Mouse (Mus musculus) heart, embryonic 15.5 days (tissue): Measurements from ENCODE around the gene Lhfpl3. TPM values are rescaled to one million over a fixed set of nuclear protein-coding genes. Genes with fewer than 3 reads are reported as not detected.
"Not testable (repeated sequence)": the region's sequence is repeated elsewhere in the genome, so short reads cannot be mapped to it uniquely, and the experiment has no call there.

ENCODE experiments used
- ATAC-seq: fragments of 200-750 bp; cut with Nextera tagmentation; replicated peaks from 2 replicates; pipeline ENCODE4 v1.8.0; 2017; ENCODE audit warnings: low read depth, moderate TSS enrichment; ENCODE audit not compliant: insufficient number of reproducible peaks, insufficient read depth, low FRiP score
- H3K27ac ChIP-seq: fragments of 300-500 bp; sonication (generic); 2 replicates; pipeline ENCODE4 v1.5.1; 2015; ENCODE audit warnings: mild to moderate bottlenecking, inconsistent platforms
- H3K27me3 ChIP-seq: fragments of 300-500 bp; sonication (generic); 2 replicates; pipeline ENCODE4 v1.6.1; 2015; ENCODE audit warnings: inconsistent platforms
- H3K36me3 ChIP-seq: fragments of 300-500 bp; sonication (generic); 2 replicates; pipeline ENCODE4 v1.6.1; 2015; ENCODE audit warnings: mild to moderate bottlenecking, inconsistent platforms
- H3K4me1 ChIP-seq: fragments of 300-500 bp; sonication (generic); replicated peaks from 2 replicates; pipeline ENCODE4 v1.6.1; 2015; ENCODE audit warnings: inconsistent platforms
- H3K4me2 ChIP-seq: fragments of 300-500 bp; sonication (generic); 2 replicates; pipeline ENCODE4 v1.6.1; 2015; ENCODE audit warnings: inconsistent platforms, mild to moderate bottlenecking, moderate library complexity
- H3K4me3 ChIP-seq: fragments of 300-500 bp; sonication (generic); 2 replicates; pipeline ENCODE4 v1.5.1; 2015; ENCODE audit warnings: mild to moderate bottlenecking, inconsistent platforms
- H3K9ac ChIP-seq: fragments of 300-500 bp; sonication (generic); 2 replicates; pipeline ENCODE4 v1.6.1; 2015; ENCODE audit warnings: mild to moderate bottlenecking, inconsistent platforms
- H3K9me3 ChIP-seq: fragments of 300-500 bp; sonication (generic); replicated peaks from 2 replicates; pipeline ENCODE4 v1.6.1; 2016; ENCODE audit warnings: inconsistent platforms
- WGBS: fragments of 180-500 bp; shearing (Covaris S2); methylation state at CpG from one replicate; pipeline ENCODE4 v1.1.7; 2015; ENCODE audit warnings: mixed read lengths; 5-methylcytosine and 5-hydroxymethylcytosine counted together
- polyA plus RNA-seq: library from polyadenylated mRNA; unstranded; fragments of >200 nt; fragmentation: Nextera tagmentation; extraction: Ambion mirVana; gene quantifications from 2 replicates; pipeline ENCODE4 v1.2.1, GENCODE M21; 2015

Lhfpl3 gene
- 0.05 and 0.13 TPM in 2 replicates for polyA plus RNA-seq

DNA sequence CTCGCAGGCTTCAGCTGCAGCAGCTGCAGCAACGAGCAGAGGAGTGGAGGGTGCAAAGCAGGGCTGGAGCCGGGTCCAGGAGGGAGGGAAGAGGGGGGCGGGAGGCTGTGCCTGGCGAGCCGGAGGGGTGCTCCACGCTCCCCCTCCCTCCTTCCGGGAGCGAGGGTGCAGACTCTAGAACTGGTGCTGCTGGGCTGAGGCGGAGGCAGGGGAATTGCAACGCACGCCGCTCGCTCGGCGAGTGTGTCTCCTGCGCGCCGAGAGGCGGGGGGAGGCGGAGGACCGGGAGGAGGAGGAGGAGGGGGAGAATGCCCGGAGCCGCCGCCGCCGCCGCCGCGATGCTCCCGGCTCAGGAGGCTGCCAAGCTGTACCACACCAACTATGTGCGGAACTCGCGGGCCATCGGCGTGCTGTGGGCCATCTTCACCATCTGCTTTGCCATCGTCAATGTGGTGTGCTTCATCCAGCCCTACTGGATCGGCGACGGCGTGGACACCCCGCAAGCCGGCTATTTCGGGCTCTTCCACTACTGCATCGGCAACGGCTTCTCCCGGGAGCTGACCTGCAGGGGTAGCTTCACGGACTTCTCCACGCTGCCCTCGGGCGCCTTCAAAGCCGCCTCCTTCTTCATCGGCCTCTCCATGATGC is at the start of gene Lhfpl3:
Gene Lhfpl3, plus strand, starts transcription at position 175 of the 648 bp plus-strand sequence.
- H3K9ac ChIP-seq, result peak within 1 kb of the TSS; percentile 19; the same call in 1 of the 2 replicates
- no peak within 1 kb of the TSS for H3K27ac ChIP-seq
- peaks cover 16% of the 10 kb centered on the region for H3K4me1 ChIP-seq
- H3K27me3 ChIP-seq, result peaks cover 57% of the 10 kb centered on the region
- peak within 1 kb of the TSS; percentile 95 for H3K4me2 ChIP-seq
- under 1% methylated on average over 45 of the region's 53 CpGs for WGBS
- ATAC-seq, result peak; percentile 22; the same call in 1 of the 2 replicates
- peak within 1 kb of the TSS; percentile 56 for H3K4me3 ChIP-seq
- H3K9me3 ChIP-seq, result no peaks in the 10 kb centered on the region
- no peaks in the 10 kb centered on the region for H3K36me3 ChIP-seq

DNA sequence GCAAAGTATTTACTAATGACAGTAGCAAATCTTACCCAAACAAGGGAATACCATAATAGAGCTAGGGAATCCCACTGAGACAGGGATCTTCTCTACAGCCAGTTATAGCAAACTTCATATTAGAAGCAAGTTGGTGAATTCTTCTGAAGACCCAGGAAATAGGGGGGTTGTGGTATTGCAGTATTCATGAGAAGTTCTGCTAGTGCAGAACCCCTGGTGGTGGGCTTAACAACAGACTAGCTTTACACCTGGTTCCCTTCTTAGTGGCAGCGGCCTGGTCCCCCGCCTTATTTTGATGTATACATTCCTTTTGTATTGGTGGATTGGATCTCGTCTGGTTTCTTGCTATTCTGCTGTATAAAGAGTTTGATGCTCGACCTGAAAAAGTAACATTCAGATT is 39.6 kb upstream of the Lhfpl3 start:
- H3K9ac ChIP-seq, H3K4me1 ChIP-seq, H3K27ac ChIP-seq, H3K27me3 ChIP-seq, H3K4me3 ChIP-seq, H3K4me2 ChIP-seq, H3K36me3 ChIP-seq, ATAC-seq, H3K9me3 ChIP-seq: not testable (repeated sequence)
- WGBS, result 72% methylated on average over 4 of the region's 4 CpGs

DNA sequence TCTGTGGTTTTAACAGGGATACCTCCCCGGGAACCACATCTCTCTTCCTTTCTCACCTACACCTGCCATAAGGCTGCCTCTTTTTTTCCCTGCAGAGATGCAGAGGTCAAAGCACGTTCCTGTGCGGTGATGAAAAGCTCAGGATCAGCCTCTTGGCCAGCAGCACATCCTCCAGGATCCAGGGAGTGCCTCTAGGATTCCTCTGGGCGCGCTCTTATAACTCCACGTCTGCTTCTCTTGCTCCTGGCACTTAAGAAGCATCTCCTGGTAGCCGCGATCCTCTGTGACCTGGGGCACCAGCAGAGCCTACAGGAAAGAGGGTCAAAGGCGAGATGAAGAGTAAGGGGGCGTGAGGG is 352 bp upstream of the Lhfpl3 start:
- Histone ChIP-seq H3K9ac (0 out of 2 replicates have a peak overlapping the region, but pooled peaks have one; percentile 19), H3K27me3 (peaks cover 57% of the 10 kb centered on the region), H3K36me3 (no peaks in the 10 kb centered on the region)

DNA sequence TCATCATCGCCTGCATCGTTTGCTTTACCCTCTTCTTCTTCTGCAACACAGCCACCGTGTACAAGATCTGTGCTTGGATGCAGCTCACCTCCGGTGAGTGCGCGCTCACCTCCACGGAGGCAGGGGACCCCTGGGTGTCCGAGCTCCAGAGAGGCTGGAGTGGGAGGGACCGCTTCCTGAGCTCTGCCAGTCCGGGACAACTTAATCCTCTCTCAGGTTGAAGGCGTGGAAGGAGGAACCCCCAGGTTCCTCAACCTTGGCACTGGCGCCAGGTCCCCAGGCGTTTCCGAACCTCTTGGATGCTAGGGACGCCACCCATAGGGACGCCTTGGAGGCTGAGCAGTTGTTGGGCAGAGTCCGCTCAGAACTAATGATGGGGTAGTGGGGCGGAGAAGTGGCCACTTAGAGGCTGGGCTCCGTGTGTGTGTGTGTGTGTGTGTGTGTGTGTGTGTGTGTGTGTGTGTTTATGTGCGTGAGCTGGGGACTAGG is 718 bp downstream of the Lhfpl3 start:
- WGBS, result 1% methylated on average over 20 of the region's 20 CpGs
- Histone ChIP-seq H3K9me3 (no peaks in the 10 kb centered on the region), H3K4me2 (peak overlapping the region; percentile 95), H3K27ac (no peak overlapping the region), H3K36me3 (no peaks in the 10 kb centered on the region), H3K27me3 (peaks cover 57% of the 10 kb centered on the region), H3K9ac (no peak overlapping the region), H3K4me3 (peak overlapping the region; percentile 56), H3K4me1 (peaks cover 16% of the 10 kb centered on the region)
- ATAC-seq, result no peak

More for the DNA sequence above, 352 bp upstream of the Lhfpl3 start:
- Histone ChIP-seq H3K4me3 (peak overlapping the region; percentile 56), H3K4me1 (peaks cover 16% of the 10 kb centered on the region), H3K27ac (no peak overlapping the region), H3K9me3 (no peaks in the 10 kb centered on the region), H3K4me2 (peak overlapping the region; percentile 95)
- no peak for ATAC-seq
- 2% methylated on average over 10 of the region's 10 CpGs for WGBS

DNA sequence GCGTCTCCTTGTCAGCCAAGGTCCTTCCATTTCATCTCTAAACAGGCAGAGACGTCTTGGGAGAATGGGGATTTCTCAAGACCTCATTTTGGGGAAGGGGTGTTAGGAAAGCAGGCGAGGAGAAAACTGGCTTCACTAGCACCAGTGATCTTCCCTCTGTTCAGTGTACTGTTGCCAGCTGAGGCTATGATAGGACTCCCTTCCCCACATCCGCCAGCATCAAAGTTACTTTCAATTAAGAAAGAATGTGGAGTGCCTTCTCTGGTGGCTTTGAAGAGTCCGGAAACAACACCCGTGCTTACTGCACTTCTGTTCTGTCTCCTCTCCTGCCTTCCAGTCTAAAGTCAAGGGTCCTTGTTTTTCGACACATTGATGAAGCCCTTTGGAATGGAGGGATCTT is 1.4 kb downstream of the Lhfpl3 start:
- no peaks in the 10 kb centered on the region for H3K36me3 ChIP-seq
- no peaks in the 10 kb centered on the region for H3K9me3 ChIP-seq
- H3K27me3 ChIP-seq, result peaks cover 57% of the 10 kb centered on the region
- H3K4me1 ChIP-seq, result peaks cover 16% of the 10 kb centered on the region
- peak overlapping the region; percentile 56 for H3K4me3 ChIP-seq
- WGBS, result 5% methylated on average over 7 of the region's 7 CpGs
- H3K4me2 ChIP-seq, result peak overlapping the region; percentile 95
- H3K27ac ChIP-seq, result no peak overlapping the region
- H3K9ac ChIP-seq, result no peak overlapping the region
- no peak for ATAC-seq

DNA sequence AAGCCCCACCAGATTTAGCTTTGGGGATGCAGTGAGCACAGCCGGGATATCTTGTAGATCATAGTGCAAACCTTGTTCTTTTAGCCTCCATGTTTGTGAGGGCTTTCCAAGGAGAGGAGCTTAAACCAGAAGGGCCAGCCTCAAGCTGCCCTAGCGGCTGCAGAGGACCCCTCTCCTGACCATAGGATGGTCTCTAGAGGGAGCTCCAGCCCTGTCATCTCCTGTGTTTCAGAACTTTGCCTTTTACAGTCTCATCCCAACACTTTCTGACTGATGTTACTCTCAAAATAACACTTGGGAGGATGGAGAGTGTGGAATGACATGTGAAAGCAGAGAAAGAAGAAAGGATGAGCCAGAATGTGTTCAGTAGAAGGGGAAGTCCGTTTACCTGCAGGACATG is 11.4 kb downstream of the Lhfpl3 start:
- Histone ChIP-seq H3K4me2 (no peak overlapping the region), H3K27ac (no peak overlapping the region), H3K27me3 (no peaks in the 10 kb centered on the region), H3K4me1 (no peaks in the 10 kb centered on the region), H3K36me3 (no peaks in the 10 kb centered on the region), H3K4me3 (no peak overlapping the region), H3K9ac (no peak overlapping the region), H3K9me3 (no peaks in the 10 kb centered on the region)
- ATAC-seq, result no peak
- 33% methylated on average over 3 of the region's 3 CpGs for WGBS

DNA sequence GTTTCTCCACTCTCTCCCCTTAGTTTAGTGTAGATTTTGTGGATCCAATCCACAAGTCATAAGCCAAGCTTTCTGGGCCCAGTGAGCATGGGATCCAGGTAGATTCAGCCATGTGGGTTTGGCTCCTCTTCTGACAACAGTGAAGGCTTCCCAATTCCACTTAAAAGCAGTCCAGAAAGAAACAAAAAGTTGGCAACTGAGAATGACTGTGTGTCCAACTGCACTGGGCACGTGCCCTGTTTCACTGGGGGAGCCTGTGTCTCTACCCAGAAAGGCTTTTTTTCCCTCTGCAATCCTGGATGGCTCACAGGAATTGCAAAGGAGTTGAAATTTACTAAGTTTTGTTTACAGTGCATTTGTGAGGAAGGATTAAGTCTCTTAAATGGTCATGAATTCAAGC is 24.9 kb downstream of the Lhfpl3 start:
- Histone ChIP-seq H3K4me3 (no peak overlapping the region), H3K27ac (no peak overlapping the region), H3K27me3 (no peaks in the 10 kb centered on the region), H3K9me3 (no peaks in the 10 kb centered on the region), H3K4me1 (no peaks in the 10 kb centered on the region), H3K4me2 (no peak overlapping the region), H3K36me3 (no peaks in the 10 kb centered on the region), H3K9ac (no peak overlapping the region)
- WGBS, result 33% methylated on average over 1 of the region's 1 CpGs
- no peak for ATAC-seq

DNA sequence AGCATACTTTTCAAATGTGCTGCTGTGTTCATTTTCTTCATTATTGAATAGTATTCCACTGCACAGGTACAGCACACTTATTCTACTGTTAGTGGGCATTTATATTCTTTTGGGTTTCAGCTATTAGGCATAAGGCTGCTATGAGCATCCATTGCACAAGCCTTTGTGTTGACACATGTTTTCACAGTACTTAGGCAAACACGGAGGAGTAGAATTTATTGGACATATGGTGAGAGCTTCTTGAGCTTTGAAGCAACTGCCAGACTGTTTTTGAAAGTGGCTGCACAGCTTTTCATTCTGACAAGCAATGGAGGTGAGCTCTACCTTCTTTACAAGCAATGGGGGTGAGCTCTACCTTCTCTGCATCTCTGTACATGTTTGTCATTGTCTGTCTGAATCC is 49.5 kb downstream of the Lhfpl3 start:
- no peaks in the 10 kb centered on the region for H3K27me3 ChIP-seq
- 64% methylated on average over 1 of the region's 1 CpGs for WGBS
- H3K27ac ChIP-seq, result no peak overlapping the region
- no peaks in the 10 kb centered on the region for H3K36me3 ChIP-seq
- H3K9me3 ChIP-seq, result no peaks in the 10 kb centered on the region
- no peak overlapping the region for H3K4me2 ChIP-seq
- H3K9ac ChIP-seq, result no peak overlapping the region
- H3K4me1 ChIP-seq, result no peaks in the 10 kb centered on the region
- H3K4me3 ChIP-seq, result no peak overlapping the region
- no peak for ATAC-seq

DNA sequence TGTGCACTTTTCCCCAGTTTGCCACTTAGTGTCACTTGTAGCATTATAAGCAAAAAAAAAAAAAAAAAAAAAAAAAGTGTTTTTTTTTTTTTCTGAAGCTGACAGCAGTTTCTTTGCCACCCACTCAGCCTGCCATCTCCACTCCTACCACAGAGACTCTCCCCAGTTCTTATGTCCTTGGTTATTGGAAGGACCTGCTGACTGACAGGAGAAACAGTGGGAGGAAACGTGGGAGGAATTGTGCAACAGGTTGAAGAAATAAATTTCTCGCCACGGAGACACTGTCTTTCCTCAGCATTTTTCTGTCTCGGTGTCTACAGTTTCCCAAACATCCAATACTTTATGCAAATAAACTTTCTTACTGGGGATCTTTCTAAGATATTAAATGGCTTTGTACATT is 67.6 kb downstream of the Lhfpl3 start:
- Histone ChIP-seq H3K9me3 (no peaks in the 10 kb centered on the region), H3K36me3 (no peaks in the 10 kb centered on the region), H3K4me3 (no peak overlapping the region), H3K9ac (no peak overlapping the region), H3K4me2 (no peak overlapping the region), H3K4me1 (no peaks in the 10 kb centered on the region), H3K27ac (no peak overlapping the region), H3K27me3 (no peaks in the 10 kb centered on the region)
- no peak for ATAC-seq
- 69% methylated on average over 4 of the region's 4 CpGs for WGBS

DNA sequence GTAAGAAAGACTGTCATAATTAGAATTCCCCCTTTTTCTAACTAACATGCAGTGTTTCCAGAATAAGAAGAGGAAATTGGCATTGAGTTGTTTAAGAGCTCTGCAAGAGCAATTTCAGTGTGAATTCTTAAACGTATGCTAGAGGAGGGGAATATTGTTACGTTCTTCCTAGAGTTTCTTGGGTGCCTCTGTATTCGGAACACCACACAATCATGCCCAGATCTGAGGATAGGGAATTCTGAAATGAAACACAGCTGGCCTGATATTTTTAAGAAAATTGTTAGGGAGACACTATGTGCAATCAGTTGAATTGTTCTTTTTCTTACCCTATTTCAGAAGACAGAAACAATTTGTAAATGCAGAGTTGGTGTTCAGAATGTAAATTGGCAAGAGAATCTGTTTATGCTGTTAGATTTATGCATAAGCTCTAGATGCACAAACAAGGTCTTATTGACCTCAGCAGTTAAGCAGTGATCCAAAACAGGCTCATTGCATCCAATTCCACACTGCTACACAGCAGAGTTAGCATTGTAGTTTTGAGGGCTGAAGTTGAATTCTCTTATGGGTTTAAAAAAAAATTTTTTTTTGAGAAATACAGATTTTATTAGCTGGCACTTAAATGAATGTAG is 84.1 kb downstream of the Lhfpl3 start:
- no peaks in the 10 kb centered on the region for H3K36me3 ChIP-seq
- no peaks in the 10 kb centered on the region for H3K9me3 ChIP-seq
- no peak overlapping the region for H3K4me2 ChIP-seq
- H3K27me3 ChIP-seq, result no peaks in the 10 kb centered on the region
- H3K9ac ChIP-seq, result no peak overlapping the region
- H3K4me3 ChIP-seq, result no peak overlapping the region
- no peak overlapping the region for H3K27ac ChIP-seq
- no peaks in the 10 kb centered on the region for H3K4me1 ChIP-seq
- no peak for ATAC-seq
- WGBS, result 81% methylated on average over 3 of the region's 3 CpGs

DNA sequence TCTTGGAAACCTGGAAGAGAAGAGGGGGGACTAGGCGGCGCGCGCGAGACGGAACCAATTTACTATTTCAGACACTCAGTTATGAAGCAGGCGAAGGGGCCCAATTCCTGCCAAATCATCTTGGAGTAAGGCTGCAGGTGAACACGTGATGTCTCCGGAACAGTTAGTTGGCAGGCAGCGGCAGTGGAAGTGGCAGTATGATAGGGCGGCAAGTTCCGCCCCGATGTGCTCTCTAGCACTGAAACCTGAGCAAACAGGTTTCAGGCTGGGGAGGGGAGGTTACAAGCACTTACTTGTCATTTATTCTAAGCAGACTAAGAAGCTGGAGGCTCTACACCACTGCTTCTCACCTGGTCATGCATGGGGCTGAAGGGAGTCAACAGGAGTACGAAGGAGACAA is 105.7 kb downstream of the Lhfpl3 start:
- H3K4me2 ChIP-seq, result peak overlapping the region; percentile 27; the same call in 1 of the 2 replicates

DNA sequence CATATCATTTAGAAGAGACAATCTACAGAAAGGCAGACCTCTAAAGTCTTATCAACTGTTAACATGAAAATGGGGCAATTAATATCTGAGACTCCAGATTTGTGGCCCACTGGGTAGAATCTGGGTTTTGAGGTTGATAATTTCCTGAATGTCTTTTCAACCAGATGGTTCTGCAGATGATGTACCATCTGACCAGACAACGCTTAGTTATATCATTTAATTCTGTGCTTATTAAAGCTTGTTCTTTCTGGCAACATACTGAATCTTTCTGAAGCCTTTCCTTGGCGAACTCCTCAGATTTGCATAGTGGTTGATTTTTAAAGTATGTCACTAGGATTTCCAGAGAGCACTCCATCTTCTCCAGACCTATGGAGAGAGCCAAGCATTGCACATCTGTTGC is 107.6 kb downstream of the Lhfpl3 start:
- H3K9ac ChIP-seq, result no peak overlapping the region
- H3K4me2 ChIP-seq, result no peak overlapping the region
- H3K4me3 ChIP-seq, result no peak overlapping the region
- H3K4me1 ChIP-seq, result no peaks in the 10 kb centered on the region
- no peak for ATAC-seq
- WGBS, result 80% methylated on average over 2 of the region's 2 CpGs
- no peak overlapping the region for H3K27ac ChIP-seq
- no peaks in the 10 kb centered on the region for H3K36me3 ChIP-seq
- H3K9me3 ChIP-seq, result no peaks in the 10 kb centered on the region
- H3K27me3 ChIP-seq, result no peaks in the 10 kb centered on the region

More for the DNA sequence above, 105.7 kb downstream of the Lhfpl3 start:
- Histone ChIP-seq H3K9me3 (no peaks in the 10 kb centered on the region), H3K4me1 (no peaks in the 10 kb centered on the region), H3K36me3 (no peaks in the 10 kb centered on the region), H3K27ac (no peak overlapping the region), H3K4me3 (no peak overlapping the region), H3K9ac (no peak overlapping the region), H3K27me3 (no peaks in the 10 kb centered on the region)
- ATAC-seq, result no peak
- 44% methylated on average over 14 of the region's 14 CpGs for WGBS
